Mouse (Mus musculus): Measurements from ENCODE around the gene Lgals4.

- TF ChIP-seq CTCF (IDR thresholded peaks at IDR 0.05; ENCODE audit: low read depth) (no peak), EP300 (IDR thresholded peaks at IDR 0.05; ENCODE audit: low read depth) (no peak)
These were observed 49.4 kb downstream of the Lgals4 start for GRCm38 (mm10) chr7:28883039-28883438.
